Mouse (Mus musculus): ENCODE results near the gene Sufu. TPM values are rescaled to one million over a fixed set of nuclear protein-coding genes. Genes with fewer than 3 reads are reported as not detected.

Sufu gene
- polyA plus RNA-seq, 1 experiment from 2014 or later: 9.5 TPM

DNA sequence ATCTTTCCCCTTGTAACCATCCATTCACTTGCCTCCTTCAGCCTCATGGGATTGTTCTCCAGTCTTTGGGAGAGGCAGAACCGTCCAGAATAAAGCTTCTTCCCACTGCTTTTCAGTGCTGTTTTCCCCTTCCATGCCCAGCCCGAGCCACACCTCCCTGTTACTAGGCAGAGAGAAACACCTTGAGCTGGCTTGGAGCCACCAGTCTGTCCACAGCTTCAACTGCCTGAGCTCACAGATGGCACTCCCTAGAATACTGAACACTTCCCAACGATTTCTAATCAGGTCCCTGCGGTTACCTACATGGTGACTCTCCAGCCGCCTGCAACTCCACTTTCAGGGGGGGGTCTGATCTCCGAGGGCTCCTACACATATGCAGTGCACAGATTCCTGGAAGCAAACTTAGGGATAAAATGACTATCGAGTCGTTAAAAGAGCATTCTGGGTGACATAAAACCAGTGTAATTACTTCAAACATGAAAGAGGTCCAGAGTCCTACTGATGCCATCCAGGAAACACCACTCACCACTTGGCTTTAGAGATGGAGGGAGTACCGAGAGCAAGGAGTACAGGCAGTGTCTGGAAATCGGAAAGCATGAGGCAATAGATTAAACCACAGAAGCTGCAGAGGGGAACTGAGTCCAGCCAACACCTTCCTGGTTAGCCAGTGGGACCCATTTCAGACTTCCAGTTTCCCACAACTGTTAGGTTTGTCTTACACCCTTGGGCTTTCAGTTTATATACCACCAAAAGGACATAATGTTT, 46.3 kb upstream of the Sufu start, which contains the start of gene 2310034G01Rik:
Gene 2310034G01Rik, minus strand, starts transcription at position 135 of the 765 bp plus-strand sequence.
- H3K4me2 ChIP-seq (replicated peaks; ENCODE audit: low read depth): peak within 1 kb of the TSS; percentile 96
- no peaks in the 10 kb centered on the region for H3K9me3 ChIP-seq (ENCODE audit: control insufficient read depth, low read length)
- no peaks in the 10 kb centered on the region for H3K36me3 ChIP-seq (ENCODE audit: control insufficient read depth, insufficient read depth, low read length)
- H3K4me3 ChIP-seq (ENCODE audit: low read depth, low read length): peak within 1 kb of the TSS; percentile 63
- peak; percentile 78 for ATAC-seq (ENCODE audit: low FRiP score, low TSS enrichment)
- H3K27ac ChIP-seq (replicated peaks): peak within 1 kb of the TSS; percentile 84
- TF ChIP-seq CTCF (IDR thresholded peaks at IDR 0.05; ENCODE audit: low read depth): no peak
- no peak for TF ChIP-seq EP300 (optimal IDR thresholded peaks at IDR 0.05)
- peak; percentile 86 for DNase-seq (ENCODE audit: low spot score)
- no peaks in the 10 kb centered on the region for H3K27me3 ChIP-seq (ENCODE audit: control insufficient read depth, insufficient read depth, low read length)
- peaks cover 4% of the 10 kb centered on the region; the same call in 1 of the 2 replicates for H3K4me1 ChIP-seq (replicated peaks; ENCODE audit: control insufficient read depth, insufficient read depth)
- WGBS: 47% methylated on average over 10 of the region's 10 CpGs
- H3K9ac ChIP-seq (ENCODE audit: low read length): peak within 1 kb of the TSS; percentile 78

DNA sequence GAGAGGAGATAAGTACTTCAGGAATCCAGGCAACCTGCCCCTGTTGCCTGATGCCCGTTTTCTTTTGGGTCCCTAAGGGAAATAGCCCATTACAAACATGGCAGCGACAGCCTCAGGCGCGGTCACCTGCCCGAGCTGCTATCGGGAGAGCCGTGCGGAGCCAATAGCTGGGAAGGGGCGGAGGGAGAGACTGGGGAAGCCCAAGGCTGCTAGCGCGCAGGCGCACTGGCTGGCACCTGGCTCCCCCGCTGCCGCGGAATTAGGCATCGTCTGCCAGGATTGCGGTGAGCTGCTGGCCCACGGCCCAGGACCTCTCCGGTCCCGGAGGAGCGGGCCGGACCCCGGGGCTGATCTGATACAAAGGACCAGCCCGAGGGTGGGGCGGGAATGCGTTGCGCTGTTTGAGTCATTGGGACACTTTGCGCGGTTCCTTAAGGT, 40.0 kb upstream of the Sufu start:
- H3K27ac ChIP-seq (replicated peaks): peak overlapping the region; percentile 79
- peak overlapping the region; percentile 49 for H3K4me3 ChIP-seq (ENCODE audit: low read depth, low read length)
- peak overlapping the region; percentile 80 for H3K4me2 ChIP-seq (replicated peaks; ENCODE audit: low read depth)
- H3K27me3 ChIP-seq (ENCODE audit: control insufficient read depth, insufficient read depth, low read length): no peaks in the 10 kb centered on the region
- H3K4me1 ChIP-seq (replicated peaks; ENCODE audit: control insufficient read depth, insufficient read depth): no peaks in the 10 kb centered on the region
- no peaks in the 10 kb centered on the region for H3K36me3 ChIP-seq (ENCODE audit: control insufficient read depth, insufficient read depth, low read length)
- TF ChIP-seq CTCF (IDR thresholded peaks at IDR 0.05; ENCODE audit: low read depth) (no peak), EP300 (optimal IDR thresholded peaks at IDR 0.05) (no peak)
- WGBS: under 1% methylated on average over 29 of the region's 29 CpGs
- no peaks in the 10 kb centered on the region for H3K9me3 ChIP-seq (ENCODE audit: control insufficient read depth, low read length)
- ATAC-seq (ENCODE audit: low FRiP score, low TSS enrichment) (peak; percentile 83), DNase-seq (ENCODE audit: low spot score) (peak; percentile 93)
- H3K9ac ChIP-seq (ENCODE audit: low read length): peak overlapping the region; percentile 61

DNA sequence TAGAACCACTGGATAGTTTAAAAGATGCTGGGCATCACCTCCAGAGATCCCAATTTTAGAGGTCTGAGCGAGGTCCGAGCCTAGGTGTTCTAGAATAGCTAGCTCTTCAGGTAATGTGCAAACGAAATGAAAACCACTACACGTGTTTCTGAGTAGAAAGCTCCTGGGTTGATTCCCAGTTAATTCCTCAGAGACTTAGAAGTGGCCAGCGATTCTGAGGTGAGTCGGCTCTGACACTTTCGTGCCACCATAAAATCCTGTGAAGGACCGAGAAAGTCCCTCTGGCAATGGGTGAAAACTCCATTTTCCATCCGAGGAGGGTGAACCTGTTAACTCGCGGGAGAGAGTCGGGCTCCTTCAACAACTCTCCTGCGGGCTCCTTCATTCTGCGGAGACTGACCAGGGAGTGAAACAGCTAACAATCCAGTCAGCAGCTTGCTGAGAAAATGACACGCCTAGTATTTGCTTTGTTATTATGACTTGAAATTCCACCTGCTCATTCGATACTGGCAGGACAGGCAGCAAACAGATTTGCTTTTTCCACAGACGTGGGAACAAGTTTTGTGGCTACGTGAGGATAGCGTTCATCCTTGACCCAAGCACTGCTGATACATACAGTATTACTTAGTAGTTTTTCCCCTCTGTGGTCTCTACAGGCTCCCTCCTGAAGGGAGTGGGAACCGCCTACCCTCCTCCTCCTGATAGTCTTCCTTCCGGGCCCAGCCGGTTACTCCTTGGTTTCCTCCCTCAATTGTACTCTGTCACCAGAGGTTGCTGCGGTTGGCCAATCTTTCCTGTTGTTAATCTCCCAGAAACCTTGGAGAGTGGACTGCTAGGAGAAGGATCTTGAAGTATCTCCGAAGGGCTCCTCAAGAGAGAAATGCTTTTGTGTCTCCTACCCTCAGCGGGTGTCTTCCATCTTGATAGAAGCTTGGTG, 39.1 kb upstream of the Sufu start:
- no peaks in the 10 kb centered on the region for H3K4me1 ChIP-seq (replicated peaks; ENCODE audit: control insufficient read depth, insufficient read depth)
- 15% methylated on average over 25 of the region's 25 CpGs for WGBS
- no peaks in the 10 kb centered on the region for H3K9me3 ChIP-seq (ENCODE audit: control insufficient read depth, low read length)
- H3K9ac ChIP-seq (ENCODE audit: low read length): peak overlapping the region; percentile 61
- peak overlapping the region; percentile 79 for H3K27ac ChIP-seq (replicated peaks)
- DNase-seq (ENCODE audit: low spot score) (peak; percentile 67), ATAC-seq (ENCODE audit: low FRiP score, low TSS enrichment) (peak; percentile 78)
- no peaks in the 10 kb centered on the region for H3K27me3 ChIP-seq (ENCODE audit: control insufficient read depth, insufficient read depth, low read length)
- TF ChIP-seq CTCF (IDR thresholded peaks at IDR 0.05; ENCODE audit: low read depth) (no peak), EP300 (optimal IDR thresholded peaks at IDR 0.05) (no peak)
- no peaks in the 10 kb centered on the region for H3K36me3 ChIP-seq (ENCODE audit: control insufficient read depth, insufficient read depth, low read length)
- H3K4me2 ChIP-seq (replicated peaks; ENCODE audit: low read depth): peak overlapping the region; percentile 80
- peak overlapping the region; percentile 49 for H3K4me3 ChIP-seq (ENCODE audit: low read depth, low read length)

DNA sequence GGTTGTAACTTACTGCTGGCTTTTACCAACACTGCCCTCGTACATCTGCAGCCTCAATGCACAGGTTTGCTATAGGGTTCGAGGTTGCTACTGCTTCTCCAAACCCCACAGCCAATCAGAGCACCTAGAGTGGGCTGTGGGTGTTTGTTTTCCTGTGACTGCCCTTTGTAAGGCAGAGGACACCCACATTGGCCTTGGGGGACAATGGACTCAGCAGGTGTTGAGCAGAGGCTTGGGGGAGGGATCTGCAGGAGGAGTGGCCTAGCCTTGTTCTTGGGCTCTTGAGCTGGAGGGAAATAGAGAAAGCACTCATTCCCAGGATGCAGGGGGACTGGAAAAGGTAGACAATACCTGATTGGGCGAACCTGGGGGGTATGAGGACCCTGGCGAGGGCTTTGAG, 38.3 kb upstream of the Sufu start:
- Histone ChIP-seq H3K9ac (ENCODE audit: low read length) (no peak overlapping the region), H3K4me1 (replicated peaks; ENCODE audit: control insufficient read depth, insufficient read depth) (no peaks in the 10 kb centered on the region), H3K9me3 (ENCODE audit: control insufficient read depth, low read length) (no peaks in the 10 kb centered on the region), H3K27ac (replicated peaks) (peak overlapping the region; percentile 79), H3K4me2 (replicated peaks; ENCODE audit: low read depth) (peak overlapping the region; percentile 80; the same call in 1 of the 2 replicates), H3K36me3 (ENCODE audit: control insufficient read depth, insufficient read depth, low read length) (no peaks in the 10 kb centered on the region), H3K4me3 (ENCODE audit: low read depth, low read length) (no peak overlapping the region), H3K27me3 (ENCODE audit: control insufficient read depth, insufficient read depth, low read length) (no peaks in the 10 kb centered on the region)
- ATAC-seq (ENCODE audit: low FRiP score, low TSS enrichment) (peak; percentile 33; the same call in 1 of the 2 replicates), DNase-seq (ENCODE audit: low spot score) (peak; percentile 26)
- WGBS: 53% methylated on average over 4 of the region's 4 CpGs
- no peak for TF ChIP-seq EP300 (optimal IDR thresholded peaks at IDR 0.05)
- no peak for TF ChIP-seq CTCF (IDR thresholded peaks at IDR 0.05; ENCODE audit: low read depth)

DNA sequence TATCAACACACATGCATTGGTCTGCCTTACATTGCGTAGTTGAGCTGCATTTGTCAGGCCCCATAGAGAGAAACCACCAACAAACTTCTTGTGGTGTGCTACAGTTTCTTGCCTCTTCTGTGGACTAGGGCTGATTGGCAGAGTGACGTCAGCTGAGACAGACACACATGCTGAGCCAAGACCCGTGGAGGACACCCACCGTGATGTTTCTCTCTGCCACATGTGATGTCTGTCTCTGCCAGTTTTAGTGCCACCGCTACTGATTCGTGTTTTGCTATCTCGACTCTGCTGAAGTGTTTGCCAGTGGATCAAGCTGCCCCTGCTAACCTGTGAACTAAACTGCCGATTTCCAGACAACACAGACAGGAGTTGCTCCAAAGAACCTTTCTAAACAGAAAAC, 34.6 kb upstream of the Sufu start:
- H3K4me3 ChIP-seq (ENCODE audit: low read depth, low read length): no peak overlapping the region
- DNase-seq (ENCODE audit: low spot score) (no peak), ATAC-seq (ENCODE audit: low FRiP score, low TSS enrichment) (no peak)
- H3K27ac ChIP-seq (replicated peaks): no peak overlapping the region
- TF ChIP-seq CTCF (IDR thresholded peaks at IDR 0.05; ENCODE audit: low read depth) (no peak), EP300 (optimal IDR thresholded peaks at IDR 0.05) (no peak)
- H3K9me3 ChIP-seq (ENCODE audit: control insufficient read depth, low read length): no peaks in the 10 kb centered on the region
- H3K36me3 ChIP-seq (ENCODE audit: control insufficient read depth, insufficient read depth, low read length): no peaks in the 10 kb centered on the region
- 84% methylated on average over 8 of the region's 8 CpGs for WGBS
- no peak overlapping the region for H3K9ac ChIP-seq (ENCODE audit: low read length)
- no peaks in the 10 kb centered on the region for H3K4me1 ChIP-seq (replicated peaks; ENCODE audit: control insufficient read depth, insufficient read depth)
- H3K27me3 ChIP-seq (ENCODE audit: control insufficient read depth, insufficient read depth, low read length): no peaks in the 10 kb centered on the region
- H3K4me2 ChIP-seq (replicated peaks; ENCODE audit: low read depth): no peak overlapping the region
